ENCODE assay signal across 11 mouse cellular contexts in the genomic region with DNA sequence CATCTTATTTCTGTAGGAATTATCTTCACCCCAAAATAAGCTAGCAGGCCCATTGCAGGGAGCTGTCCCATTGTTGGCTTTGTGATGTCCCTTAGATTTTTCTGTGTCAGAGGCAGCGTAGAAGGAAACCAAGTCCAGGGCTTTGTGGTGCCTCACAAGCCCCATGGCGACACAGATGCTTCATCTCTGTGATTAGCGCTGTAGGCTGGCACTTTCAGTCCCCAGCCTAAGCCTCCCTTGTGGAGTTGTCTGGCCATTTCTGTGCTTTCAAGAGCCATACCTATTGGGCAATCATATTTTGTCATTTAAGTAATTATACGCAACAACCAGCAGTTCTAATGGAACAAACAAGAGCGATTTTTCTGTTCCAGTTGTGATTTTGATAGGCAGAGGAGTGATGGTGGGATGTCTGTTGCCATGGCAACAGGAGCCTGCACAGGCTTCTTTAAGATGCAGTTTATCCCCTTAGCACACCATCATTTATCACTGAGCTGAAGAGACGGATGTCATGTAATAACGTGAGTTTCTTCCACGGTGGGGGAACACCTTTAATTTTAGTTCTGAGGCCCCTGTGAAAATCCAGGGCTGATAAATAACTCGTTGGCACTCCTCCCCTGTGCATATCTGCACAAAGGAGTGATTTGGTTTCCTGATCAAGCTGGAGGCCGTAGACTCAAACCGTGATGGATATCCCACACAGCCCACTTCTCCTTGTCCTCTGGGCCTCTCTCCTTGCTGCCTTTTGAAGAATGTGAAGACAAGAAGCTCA.
DNase-seq lines count a peak whose midpoint lies in the region; ATAC-seq lines count a peak whose summit lies in the region.
"Had no signal": no experiment of that assay in that cellular context is flagged by ENCODE, and none has a peak within 500 bp of the region (broad histone marks: within the 10 kb centered on the region; RNA-seq: fewer than 3 reads in every experiment).

No protein-coding gene starts in this region.

- WGBS in hindbrain, embryonic 12.5 days = 35% methylated on average over 11 of the region's 11 CpGs
- 13% methylated on average over 11 of the region's 11 CpGs for WGBS in midbrain, embryonic 16.5 days

- no peak overlapping the region for H3K4me3 ChIP-seq in hindbrain, embryonic 12.5 days
- no peak overlapping the region for H3K4me3 ChIP-seq in midbrain, embryonic 16.5 days (ENCODE audit: low read depth, low read length)

- peak; percentile 79 for DNase-seq in brain, embryonic 18.5 days (ENCODE audit: low read depth, low spot score)
- DNase-seq in embryo, embryonic 10.5 days (ENCODE audit: low spot score) = peak; percentile 44
- DNase-seq in heart, adult 18-20 months = no peak
- DNase-seq in frontal cortex, postnatal 25 days (ENCODE audit: low spot score in 2 of 2) = no peak
- DNase-seq in urinary bladder, postnatal 36 days (ENCODE audit: low spot score in 2 of 2) = no peak
- DNase-seq in spleen, adult 12 weeks (ENCODE audit: low spot score) = no peak
- DNase-seq: heart, postnatal 36 days had no signal

- H3K9me3 ChIP-seq in hindbrain, embryonic 12.5 days (replicated peaks) = no peaks in the 10 kb centered on the region
- H3K9me3 ChIP-seq in midbrain, embryonic 16.5 days (replicated peaks; ENCODE audit: control insufficient read depth, low read length, poor library complexity, severe bottlenecking) = no peaks in the 10 kb centered on the region

- peak overlapping the region; percentile 20; the same call in 1 of the 2 replicates for H3K9ac ChIP-seq in hindbrain, embryonic 12.5 days
- H3K9ac ChIP-seq in midbrain, embryonic 16.5 days (ENCODE audit: low read depth, low read length) = peak overlapping the region; percentile 55

- peak overlapping the region; percentile 2; the same call in 1 of the 2 replicates for H3K4me2 ChIP-seq in hindbrain, embryonic 12.5 days (replicated peaks)
- peak overlapping the region; percentile 12 for H3K4me2 ChIP-seq in midbrain, embryonic 16.5 days (ENCODE audit: low read length)

- H3K4me1 ChIP-seq in hindbrain, embryonic 12.5 days = peaks cover 28% of the 10 kb centered on the region
- H3K4me1 ChIP-seq in midbrain, embryonic 16.5 days (ENCODE audit: control insufficient read depth, insufficient read depth, low read length) = peaks cover 40% of the 10 kb centered on the region

- peak; percentile 88 for ATAC-seq in hindbrain, embryonic 12.5 days (ENCODE audit: low FRiP score)
- peak; percentile 92 for ATAC-seq in midbrain, embryonic 16.5 days

- H3K36me3 ChIP-seq in hindbrain, embryonic 12.5 days = no peaks in the 10 kb centered on the region
- 0 out of 2 replicates have a peak, but pooled peaks cover under 1% of the 10 kb centered on the region for H3K36me3 ChIP-seq in midbrain, embryonic 16.5 days (ENCODE audit: control insufficient read depth, insufficient read depth, low read length)

- peak overlapping the region; percentile 93 for H3K27ac ChIP-seq in hindbrain, embryonic 12.5 days
- peak overlapping the region; percentile 97 for H3K27ac ChIP-seq in midbrain, embryonic 16.5 days (ENCODE audit: low read length)
- H3K27ac ChIP-seq: kidney, postnatal 0 days; stomach, postnatal 0 days had no signal

- H3K27me3 ChIP-seq in hindbrain, embryonic 12.5 days = no peaks in the 10 kb centered on the region
- no peaks in the 10 kb centered on the region for H3K27me3 ChIP-seq in midbrain, embryonic 16.5 days (ENCODE audit: control insufficient read depth, insufficient read depth, low read depth, low read length)

Comparison
In these comparisons a context has a peak if more than half of its experiments do, and no peak if none do; other contexts are left out.
1. DNase-seq: peak in brain, embryonic 18.5 days (single experiment) and embryo, embryonic 10.5 days (single experiment); none in heart, adult 18-20 months (0 of 2), frontal cortex, postnatal 25 days (0 of 2), urinary bladder, postnatal 36 days (0 of 2) and spleen, adult 12 weeks (single experiment).